Mouse (Mus musculus) left cerebral cortex, postnatal 25 days (tissue): Measurements from ENCODE around the gene Sez6. TPM values are rescaled to one million over a fixed set of nuclear protein-coding genes. Genes with fewer than 3 reads are reported as not detected.

ENCODE experiments used
- DNase-seq, 2 experiments: peaks; one replicate each; pipeline ENCODE4 v3.0.0; 2022; ENCODE audit warnings: low spot score in 2 of 2, mixed read lengths in 1 of 2
- intact Hi-C: fragments of 180-260 bp; cut with DNase I; formaldehyde crosslinking; loops from one replicate; pipeline ENCODE4 v1.15.1; 2025
- total RNA-seq, 2 experiments: library from RNA; stranded (reverse); gene quantifications; 2 replicates each; pipeline ENCODE4 v1.2.3; 2021

The Sez6 gene
- total RNA-seq = 100 to 1,000 TPM; 145 to 168 TPM

- intact Hi-C loops = loop anchor here (2.0 kb wide), 1 partner anchor 36 kb away; the partner anchor contains the start of gene Pipox
- peak; percentile 86 to 87 for DNase-seq
Measured at GRCm38 (mm10) chr11:77930751-77931540, at the start of gene Sez6. Gene Sez6 (plus strand): TSS chr11:77930800.

- intact Hi-C loops = no loop called here
- DNase-seq = no peak
Measured at GRCm38 (mm10) chr11:77884524-77885245, 45.9 kb upstream of the Sez6 start.

GRCm38 (mm10) chr11:77885246-77885575 is 45.4 kb upstream of the Sez6 start:
- intact Hi-C loops = no loop called here
- DNase-seq = no peak

GRCm38 (mm10) chr11:77887373-77887960 is 43.1 kb upstream of the Sez6 start:
- intact Hi-C loops = no loop called here
- peak in 1 of 2 experiments; percentile 64 for DNase-seq

- intact Hi-C loops = no loop called here
- DNase-seq = no peak
Measured at GRCm38 (mm10) chr11:77888846-77889245, 41.8 kb upstream of the Sez6 start.

GRCm38 (mm10) chr11:77889484-77889883 is 41.1 kb upstream of the Sez6 start:
- intact Hi-C loops = no loop called here

GRCm38 (mm10) chr11:77890648-77891258 is 39.8 kb upstream of the Sez6 start:
- intact Hi-C loops = no loop called here

More at GRCm38 (mm10) chr11:77889484-77889883, 41.1 kb upstream of the Sez6 start:
- no peak for DNase-seq

GRCm38 (mm10) chr11:77892883-77893282 is 37.7 kb upstream of the Sez6 start:
- DNase-seq = no peak
- intact Hi-C loops = no loop called here

More at GRCm38 (mm10) chr11:77890648-77891258, 39.8 kb upstream of the Sez6 start:
- DNase-seq = no peak

- intact Hi-C loops = no loop called here
- no peak for DNase-seq
Measured at GRCm38 (mm10) chr11:77893283-77893682, 37.3 kb upstream of the Sez6 start.

- peak; percentile 74 to 77 for DNase-seq
- intact Hi-C loops = loop anchor here (2.0 kb wide), 1 partner anchor 37 kb away; the partner anchor contains the start of gene Sez6
Measured at GRCm38 (mm10) chr11:77893787-77894718, 36.5 kb upstream of the Sez6 start, which contains the start of gene Pipox. Gene Pipox (minus strand): TSS chr11:77894096.

- intact Hi-C loops = loop anchor here (2.0 kb wide), 1 partner anchor 36 kb away; the partner anchor contains the start of gene Sez6
- DNase-seq = no peak
Measured at GRCm38 (mm10) chr11:77894967-77895366, 35.6 kb upstream of the Sez6 start.

- intact Hi-C loops = no loop called here
- DNase-seq = no peak
Measured at GRCm38 (mm10) chr11:77896011-77896410, 34.6 kb upstream of the Sez6 start.

GRCm38 (mm10) chr11:77896480-77896819 is 34.1 kb upstream of the Sez6 start:
- DNase-seq = no peak
- intact Hi-C loops = no loop called here

GRCm38 (mm10) chr11:77896820-77897805 is 33.5 kb upstream of the Sez6 start:
- intact Hi-C loops = no loop called here

GRCm38 (mm10) chr11:77900187-77900586 is 30.4 kb upstream of the Sez6 start:
- intact Hi-C loops = loop anchor here (5.0 kb wide), 1 partner anchor 52 kb away; no protein-coding TSS in a partner anchor
- DNase-seq = no peak

More at GRCm38 (mm10) chr11:77896820-77897805, 33.5 kb upstream of the Sez6 start:
- DNase-seq = no peak

GRCm38 (mm10) chr11:77900696-77901095 is 29.9 kb upstream of the Sez6 start:
- no peak for DNase-seq
- intact Hi-C loops = loop anchor here (5.0 kb wide), 1 partner anchor 52 kb away; no protein-coding TSS in a partner anchor

- intact Hi-C loops = loop anchor here (5.0 kb wide), 1 partner anchor 51 kb away; no protein-coding TSS in a partner anchor
- no peak for DNase-seq
Measured at GRCm38 (mm10) chr11:77901366-77901765, 29.2 kb upstream of the Sez6 start.
